Mouse (Mus musculus): ENCODE results near the gene Ptgdr2. TPM values are rescaled to one million over a fixed set of nuclear protein-coding genes. Genes with fewer than 3 reads are reported as not detected.

The Ptgdr2 gene
- polyA plus RNA-seq (2012; ENCODE audit: insufficient read depth, insufficient read length, missing spikeins): not detected in 2 replicates

DNA sequence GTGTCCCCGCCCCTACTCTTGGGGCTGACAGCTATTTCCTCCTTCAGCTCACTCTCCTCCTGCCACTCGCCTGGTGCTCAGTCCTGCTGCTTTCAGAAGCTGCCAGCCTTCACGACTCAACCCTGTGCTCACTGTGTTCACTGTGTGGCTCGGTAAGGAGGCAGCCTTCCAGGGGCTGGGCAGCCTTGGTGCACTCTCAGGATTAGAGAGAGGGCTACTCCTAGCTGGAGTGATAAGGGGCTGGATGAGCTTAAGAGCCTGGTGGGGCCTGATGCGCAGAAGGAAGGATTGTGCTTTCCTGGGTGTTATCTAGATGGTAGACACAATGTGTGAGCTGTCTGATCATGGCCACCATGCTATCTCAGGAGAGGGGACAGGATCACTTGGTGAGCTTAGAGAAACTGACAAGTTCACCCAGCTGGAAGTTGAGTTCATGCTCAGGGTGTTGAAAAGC is at the start of gene Ptgdr2:
Gene Ptgdr2, plus strand, starts transcription at position 51 of the 454 bp plus-strand sequence.
- Histone ChIP-seq H3K4me3 (ENCODE audit: insufficient read depth, low read depth, low read length) (no peak within 1 kb of the TSS), H3K4me1 (ENCODE audit: control insufficient read depth, insufficient read depth, insufficient read length, low read length) (no peaks in the 10 kb centered on the region), H3K27ac (replicated peaks; ENCODE audit: low read depth, low read length) (no peak within 1 kb of the TSS)

DNA sequence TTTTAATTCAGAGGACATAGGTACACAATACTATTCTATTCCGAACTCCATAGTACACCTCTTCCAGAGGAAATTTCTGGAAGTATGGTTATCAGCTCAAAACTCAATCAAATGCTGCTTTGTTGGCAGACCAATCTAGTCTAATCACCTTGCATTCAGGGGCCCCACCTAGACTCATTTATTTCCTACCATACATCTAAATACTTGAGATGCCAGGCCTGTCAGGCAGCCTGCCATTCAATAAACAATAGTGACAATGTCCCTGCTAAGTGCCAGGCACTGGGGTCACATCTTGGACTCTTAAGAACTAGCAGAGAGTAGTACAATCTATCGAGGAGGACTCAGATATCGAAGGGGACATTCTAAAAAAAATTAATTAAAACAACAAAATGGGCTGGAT is 44.8 kb upstream of the Ptgdr2 start:
- no peak overlapping the region for H3K27ac ChIP-seq (replicated peaks; ENCODE audit: low read depth, low read length)
- H3K4me1 ChIP-seq (ENCODE audit: control insufficient read depth, insufficient read depth, insufficient read length, low read length): no peaks in the 10 kb centered on the region
- H3K4me3 ChIP-seq (ENCODE audit: insufficient read depth, low read depth, low read length): no peak overlapping the region

GRCm38 (mm10) chr19:10895016-10895528 is 41.9 kb upstream of the Ptgdr2 start, which contains the start of gene Prpf19:
Gene Prpf19 (plus strand): TSS chr19:10895231.
- Histone ChIP-seq H3K27ac (replicated peaks; ENCODE audit: low read depth, low read length) (peak within 1 kb of the TSS; percentile 30; the same call in 1 of the 2 replicates), H3K4me1 (ENCODE audit: control insufficient read depth, insufficient read depth, insufficient read length, low read length) (no peaks in the 10 kb centered on the region), H3K4me3 (ENCODE audit: insufficient read depth, low read depth, low read length) (peak within 1 kb of the TSS; percentile 98)

DNA sequence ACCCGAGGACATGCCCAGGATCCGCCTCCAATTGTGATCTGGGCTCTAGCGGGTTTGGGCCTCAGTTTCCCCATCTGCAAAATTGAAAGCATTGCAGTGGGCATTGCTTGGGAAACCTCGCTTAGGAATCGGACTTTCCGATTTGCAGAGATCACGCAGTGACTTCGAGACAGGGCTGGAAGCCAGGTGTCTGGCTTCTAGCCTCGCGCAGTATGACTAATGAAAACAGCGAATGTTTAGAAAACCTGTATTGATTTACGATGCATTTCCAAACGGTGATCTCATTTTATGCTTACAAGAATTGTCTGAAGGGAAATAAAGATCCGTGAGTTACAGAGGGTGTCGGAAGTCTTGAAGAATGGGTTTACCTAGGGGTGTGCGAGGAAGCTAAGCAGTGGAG is 41.3 kb upstream of the Ptgdr2 start:
- Histone ChIP-seq H3K27ac (replicated peaks; ENCODE audit: low read depth, low read length) (peak overlapping the region; percentile 30; the same call in 1 of the 2 replicates), H3K4me3 (ENCODE audit: insufficient read depth, low read depth, low read length) (peak overlapping the region; percentile 98), H3K4me1 (ENCODE audit: control insufficient read depth, insufficient read depth, insufficient read length, low read length) (no peaks in the 10 kb centered on the region)

DNA sequence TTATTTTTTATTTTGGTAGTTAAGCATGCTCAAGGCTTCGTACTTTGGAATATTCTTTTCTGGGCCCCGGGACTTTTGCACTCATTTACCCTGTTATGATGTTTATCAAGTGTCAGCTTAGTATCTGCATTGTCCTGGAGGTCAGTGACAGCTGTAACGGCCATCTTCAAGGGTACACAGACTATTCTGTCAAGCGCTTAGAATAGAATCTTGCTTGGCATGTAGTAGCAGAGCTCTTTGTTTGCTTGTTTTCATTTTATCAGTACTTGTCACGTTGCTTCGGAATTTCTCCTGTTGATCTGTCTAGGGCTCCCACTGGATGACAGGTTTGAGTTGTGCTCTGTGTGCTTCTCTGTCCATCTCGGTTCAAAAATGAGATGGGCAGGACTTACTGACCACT is 40.1 kb upstream of the Ptgdr2 start:
- H3K4me3 ChIP-seq (ENCODE audit: insufficient read depth, low read depth, low read length): no peak overlapping the region
- H3K4me1 ChIP-seq (ENCODE audit: control insufficient read depth, insufficient read depth, insufficient read length, low read length): no peaks in the 10 kb centered on the region
- H3K27ac ChIP-seq (replicated peaks; ENCODE audit: low read depth, low read length): no peak overlapping the region

GRCm38 (mm10) chr19:10897491-10897890 is 39.5 kb upstream of the Ptgdr2 start:
- Histone ChIP-seq H3K27ac (replicated peaks; ENCODE audit: low read depth, low read length) (no peak overlapping the region), H3K4me1 (ENCODE audit: control insufficient read depth, insufficient read depth, insufficient read length, low read length) (no peaks in the 10 kb centered on the region), H3K4me3 (ENCODE audit: insufficient read depth, low read depth, low read length) (no peak overlapping the region)

DNA sequence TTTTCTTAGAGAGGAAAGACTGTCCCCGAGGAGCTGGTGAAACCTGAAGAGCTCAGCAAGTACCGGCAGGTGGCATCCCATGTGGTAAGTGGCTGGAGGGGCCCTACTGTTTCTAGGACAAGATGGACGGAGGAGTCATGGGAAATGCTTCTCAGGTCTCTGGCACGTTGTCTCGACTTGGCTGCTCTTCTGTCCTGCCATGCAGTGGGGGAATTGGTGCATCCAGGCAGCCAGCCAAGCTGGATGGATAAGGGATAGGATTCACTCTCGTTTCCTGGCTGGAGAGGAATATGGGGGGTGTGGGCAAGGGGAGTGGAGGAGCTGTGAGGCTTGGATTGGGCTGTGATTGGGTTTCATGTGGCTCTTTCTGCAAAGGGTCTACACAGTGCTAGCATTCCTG is 36.6 kb upstream of the Ptgdr2 start:
- Histone ChIP-seq H3K27ac (replicated peaks; ENCODE audit: low read depth, low read length) (no peak overlapping the region), H3K4me1 (ENCODE audit: control insufficient read depth, insufficient read depth, insufficient read length, low read length) (no peaks in the 10 kb centered on the region)

GRCm38 (mm10) chr19:10901046-10901445 is 35.9 kb upstream of the Ptgdr2 start:
- H3K27ac ChIP-seq (replicated peaks; ENCODE audit: low read depth, low read length): no peak overlapping the region

More for the DNA sequence above, 36.6 kb upstream of the Ptgdr2 start:
- no peak overlapping the region for H3K4me3 ChIP-seq (ENCODE audit: insufficient read depth, low read depth, low read length)

GRCm38 (mm10) chr19:10904512-10904911 is 32.4 kb upstream of the Ptgdr2 start:
- no peak overlapping the region for H3K27ac ChIP-seq (replicated peaks; ENCODE audit: low read depth, low read length)
- no peak overlapping the region for H3K4me3 ChIP-seq (ENCODE audit: insufficient read depth, low read depth, low read length)
- H3K4me1 ChIP-seq (ENCODE audit: control insufficient read depth, insufficient read depth, insufficient read length, low read length): peaks cover 3% of the 10 kb centered on the region

More at GRCm38 (mm10) chr19:10901046-10901445, 35.9 kb upstream of the Ptgdr2 start:
- Histone ChIP-seq H3K4me1 (ENCODE audit: control insufficient read depth, insufficient read depth, insufficient read length, low read length) (peaks cover 3% of the 10 kb centered on the region), H3K4me3 (ENCODE audit: insufficient read depth, low read depth, low read length) (no peak overlapping the region)

DNA sequence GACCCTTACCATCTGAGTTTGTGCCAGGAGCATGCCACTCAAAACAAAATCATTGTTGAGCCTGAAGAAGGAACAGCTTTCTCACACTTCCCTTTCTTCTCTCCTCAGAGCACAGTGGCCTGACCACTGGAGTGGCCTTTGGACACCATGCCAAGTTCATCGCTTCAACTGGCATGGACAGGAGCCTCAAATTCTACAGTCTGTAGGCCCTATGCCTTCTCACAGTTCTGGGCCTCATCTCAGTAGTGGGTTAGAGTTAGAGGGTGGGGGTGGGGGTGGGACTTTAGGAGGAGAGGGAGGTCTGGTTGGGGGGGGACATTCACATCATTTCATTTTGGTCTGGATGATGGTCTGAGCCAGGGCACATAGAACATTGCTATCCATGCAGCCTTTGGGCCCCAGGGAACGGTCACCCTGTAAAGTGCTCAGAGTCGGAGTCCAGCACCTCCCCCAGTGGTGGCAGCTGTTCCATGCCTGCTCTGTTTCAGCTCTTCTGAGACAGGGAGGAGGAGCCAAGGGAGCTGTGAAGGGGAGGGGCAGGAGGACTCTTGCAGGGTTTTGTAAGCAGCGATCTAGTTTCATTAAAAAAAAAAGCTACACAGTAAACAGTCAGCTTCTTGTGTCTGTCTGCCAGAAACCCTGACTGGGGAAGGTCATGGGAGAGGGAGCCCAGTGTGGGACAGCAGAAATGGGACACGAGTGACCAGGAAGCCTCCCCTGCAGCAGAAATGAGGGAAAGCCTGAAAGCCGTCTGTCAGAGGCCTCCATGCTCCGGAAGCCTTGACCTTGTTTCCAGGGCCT is 31.8 kb upstream of the Ptgdr2 start:
- Histone ChIP-seq H3K4me3 (ENCODE audit: insufficient read depth, low read depth, low read length) (peak overlapping the region; percentile 7; the same call in 1 of the 2 replicates), H3K27ac (replicated peaks; ENCODE audit: low read depth, low read length) (peak overlapping the region; percentile 76), H3K4me1 (ENCODE audit: control insufficient read depth, insufficient read depth, insufficient read length, low read length) (peaks cover 3% of the 10 kb centered on the region)

GRCm38 (mm10) chr19:10905728-10906000 is 31.3 kb upstream of the Ptgdr2 start:
- Histone ChIP-seq H3K27ac (replicated peaks; ENCODE audit: low read depth, low read length) (peak overlapping the region; percentile 76), H3K4me3 (ENCODE audit: insufficient read depth, low read depth, low read length) (peak overlapping the region; percentile 7; the same call in 1 of the 2 replicates), H3K4me1 (ENCODE audit: control insufficient read depth, insufficient read depth, insufficient read length, low read length) (peaks cover 3% of the 10 kb centered on the region)

DNA sequence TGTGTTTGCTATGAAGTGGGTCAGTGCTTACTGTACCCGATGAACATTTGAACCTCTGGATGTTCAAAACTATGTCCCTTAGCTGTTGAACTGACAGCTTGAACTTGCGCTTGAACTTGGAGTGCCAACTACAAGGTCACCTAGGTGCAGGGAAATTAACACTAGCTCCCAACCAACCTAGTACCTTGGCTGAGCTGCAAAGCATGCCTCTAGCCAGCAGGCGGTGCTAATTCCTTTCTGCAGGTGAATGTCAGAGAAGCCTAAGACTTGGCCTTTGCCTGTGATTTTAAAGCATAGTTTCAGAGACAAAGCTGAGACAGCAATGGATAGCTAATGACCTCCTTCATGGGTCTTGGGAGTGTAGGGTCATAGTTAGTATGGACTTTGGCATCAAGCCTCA is 29.1 kb upstream of the Ptgdr2 start:
- peaks cover 3% of the 10 kb centered on the region for H3K4me1 ChIP-seq (ENCODE audit: control insufficient read depth, insufficient read depth, insufficient read length, low read length)
- H3K27ac ChIP-seq (replicated peaks; ENCODE audit: low read depth, low read length): no peak overlapping the region
- H3K4me3 ChIP-seq (ENCODE audit: insufficient read depth, low read depth, low read length): no peak overlapping the region

GRCm38 (mm10) chr19:10909087-10909721 is 27.8 kb upstream of the Ptgdr2 start:
- H3K4me1 ChIP-seq (ENCODE audit: control insufficient read depth, insufficient read depth, insufficient read length, low read length): peaks cover 3% of the 10 kb centered on the region
- H3K4me3 ChIP-seq (ENCODE audit: insufficient read depth, low read depth, low read length): no peak overlapping the region
- no peak overlapping the region for H3K27ac ChIP-seq (replicated peaks; ENCODE audit: low read depth, low read length)

DNA sequence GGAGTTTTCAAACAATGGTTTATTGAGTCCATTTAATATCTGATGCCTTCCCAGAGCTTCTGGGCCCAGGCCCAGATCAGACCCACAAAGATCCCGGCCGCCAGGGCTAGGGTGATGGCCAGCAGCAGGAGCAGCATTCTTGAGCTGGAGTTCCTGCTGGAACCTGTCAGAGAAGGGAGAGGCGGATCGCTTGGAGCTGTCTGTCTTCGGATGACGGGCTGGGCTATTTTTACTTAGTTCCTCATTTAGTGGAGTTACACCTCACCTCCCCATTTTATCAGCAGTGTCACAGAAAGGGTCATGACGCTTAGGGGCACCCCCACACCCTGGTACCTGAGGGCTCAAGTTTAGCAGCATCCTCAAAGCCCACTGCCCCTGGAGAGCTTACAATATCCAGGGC is 22.7 kb upstream of the Ptgdr2 start:
- H3K27ac ChIP-seq (replicated peaks; ENCODE audit: low read depth, low read length): no peak overlapping the region
- H3K4me3 ChIP-seq (ENCODE audit: insufficient read depth, low read depth, low read length): no peak overlapping the region
- H3K4me1 ChIP-seq (ENCODE audit: control insufficient read depth, insufficient read depth, insufficient read length, low read length): no peaks in the 10 kb centered on the region

- Histone ChIP-seq H3K4me3 (ENCODE audit: insufficient read depth, low read depth, low read length) (no peak overlapping the region), H3K27ac (replicated peaks; ENCODE audit: low read depth, low read length) (no peak overlapping the region), H3K4me1 (ENCODE audit: control insufficient read depth, insufficient read depth, insufficient read length, low read length) (no peaks in the 10 kb centered on the region)
Observed at GRCm38 (mm10) chr19:10914870-10915269, 22.1 kb upstream of the Ptgdr2 start.

All from brown adipose tissue, adult 24 weeks (tissue).